Mouse (Mus musculus) heart, postnatal 10 days (tissue): ENCODE results near the gene Nhs. TPM values are rescaled to one million over a fixed set of nuclear protein-coding genes. Genes with fewer than 3 reads are reported as not detected.

Experiments used
- DNase-seq, 2 experiments: peaks; one replicate each; pipeline ENCODE4 v3.0.0; 2021
- intact Hi-C: fragments of 180-260 bp; cut with DNase I; formaldehyde crosslinking; loops from one replicate; pipeline ENCODE4 v1.15.1; 2025
- total RNA-seq, 2 experiments: library from RNA; stranded (reverse); gene quantifications; 2 replicates each; pipeline ENCODE4 v1.2.3; 2021

Gene Nhs
- total RNA-seq, 2 experiments from 2014 or later: 1.0 to 1.9 TPM

DNA sequence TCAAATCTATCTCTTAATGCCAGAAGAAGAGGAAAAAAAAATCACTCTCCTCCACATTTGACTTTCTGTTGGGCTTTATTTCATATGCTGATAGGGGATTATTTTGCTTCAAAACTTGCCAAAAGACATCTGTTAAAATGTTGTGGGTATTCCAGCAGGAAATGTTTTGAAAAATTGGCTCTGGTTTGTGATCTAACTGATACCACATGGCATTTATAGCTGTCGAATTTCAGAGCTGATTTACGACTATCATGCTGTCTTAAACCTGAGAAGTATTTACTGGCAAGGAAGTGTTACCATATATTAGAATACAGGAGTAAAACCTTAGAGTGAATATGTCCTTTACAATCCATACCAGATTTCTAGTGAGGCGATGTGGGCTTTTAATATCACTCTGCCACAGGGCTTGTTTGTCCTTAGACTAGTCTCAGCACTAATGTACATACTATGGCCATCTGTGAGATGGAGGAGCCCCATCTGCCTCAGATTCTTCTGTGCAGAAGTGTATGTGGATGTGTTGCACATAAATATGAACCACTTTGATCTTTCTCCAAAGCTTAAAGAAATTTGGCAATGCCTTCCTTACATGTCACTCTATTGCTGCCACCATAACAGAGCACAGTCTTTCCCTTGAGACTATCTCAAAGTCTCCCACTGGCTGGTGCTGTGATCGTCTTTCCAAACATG, 305.8 kb downstream of the Nhs start:
- intact Hi-C loops: no loop called here
- no peak for DNase-seq

DNA sequence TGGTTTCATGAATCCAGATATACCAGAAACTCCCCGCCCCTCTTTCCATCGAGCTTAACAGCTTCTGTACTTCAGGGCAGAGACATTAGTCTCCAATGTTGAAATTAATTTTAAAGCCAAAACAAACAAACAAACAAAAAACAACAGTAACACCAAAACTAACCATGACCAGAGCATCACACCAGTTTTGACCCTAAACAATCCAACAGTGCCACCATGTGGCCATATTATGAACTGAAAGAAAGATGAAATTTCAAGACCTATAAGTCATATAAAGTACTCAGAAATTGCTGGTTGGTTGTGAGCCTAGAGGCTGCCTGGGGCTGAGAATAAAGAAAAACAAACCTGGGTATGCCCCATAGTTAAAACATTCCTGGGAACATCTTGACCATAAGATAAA, 333.3 kb downstream of the Nhs start:
- intact Hi-C loops: loop anchor here (1.0 kb wide), 1 partner anchor 427 kb away; no protein-coding TSS in a partner anchor
- peak; percentile 32 to 62 for DNase-seq

DNA sequence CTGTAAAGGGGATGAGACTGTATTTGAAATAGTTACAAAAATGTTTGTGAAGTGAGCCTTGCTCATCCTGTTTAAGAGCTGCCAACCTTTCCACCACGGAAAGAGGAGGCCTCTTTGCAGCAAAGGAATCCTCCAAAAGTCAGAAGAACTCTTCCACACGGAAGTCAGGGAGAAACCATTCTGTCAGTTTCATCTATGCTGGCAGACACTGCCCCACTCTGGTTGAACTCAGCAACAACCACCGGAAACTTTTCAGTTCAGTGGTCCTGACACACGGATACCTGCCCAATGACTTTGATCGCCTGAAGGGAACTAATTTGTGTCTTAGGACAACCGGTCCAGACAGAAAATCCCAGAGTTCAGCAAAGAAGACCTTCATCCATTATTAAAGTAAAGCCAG, 369.3 kb downstream of the Nhs start:
- peak; percentile 32 to 35 for DNase-seq
- intact Hi-C loops: loop anchor here (2.0 kb wide), 1 partner anchor 391 kb away; no protein-coding TSS in a partner anchor
